Mouse (Mus musculus) hindbrain, embryonic 16.5 days (tissue): ENCODE measurements around the gene Med19. TPM values are rescaled to one million over a fixed set of nuclear protein-coding genes. Genes with fewer than 3 reads are reported as not detected.
"Not testable (repeated sequence)": the region's sequence is repeated elsewhere in the genome, so short reads cannot be mapped to it uniquely, and the experiment has no call there.

Experiments
- ATAC-seq: fragments of 200-750 bp; cut with Nextera tagmentation; 2 replicates; pipeline ENCODE4 v1.8.0; 2017; ENCODE audit warnings: moderate TSS enrichment, moderate library complexity
- H3K27ac ChIP-seq: fragments of 300-500 bp; sonication (generic); 2 replicates; pipeline ENCODE4 v1.5.1; 2014; ENCODE audit warnings: low read depth, mild to moderate bottlenecking, control low read depth, low read length, moderate library complexity
- H3K27me3 ChIP-seq: fragments of 300-500 bp; sonication (generic); replicated peaks from 2 replicates; pipeline ENCODE4 v1.6.1; 2014; ENCODE audit warnings: low read length; ENCODE audit not compliant: control insufficient read depth, insufficient read depth
- H3K36me3 ChIP-seq: fragments of 300-500 bp; sonication (generic); 2 replicates; pipeline ENCODE4 v1.6.1; 2014; ENCODE audit warnings: mild to moderate bottlenecking, low read length, moderate library complexity, mixed read lengths; ENCODE audit not compliant: control insufficient read depth, insufficient read depth
- H3K4me1 ChIP-seq: fragments of 300-500 bp; sonication (generic); 2 replicates; pipeline ENCODE4 v1.6.1; 2014; ENCODE audit warnings: low read depth, low read length; ENCODE audit not compliant: control insufficient read depth, insufficient read depth
- H3K4me2 ChIP-seq: fragments of 300-500 bp; sonication (generic); 2 replicates; pipeline ENCODE4 v1.6.1; 2014; ENCODE audit warnings: mild to moderate bottlenecking, low read length, control low read depth, moderate library complexity
- H3K4me3 ChIP-seq: fragments of 300-500 bp; sonication (generic); 2 replicates; pipeline ENCODE4 v1.5.1; 2014; ENCODE audit warnings: mild to moderate bottlenecking, low read length, control low read depth, moderate library complexity
- H3K9ac ChIP-seq: fragments of 300-500 bp; sonication (generic); 2 replicates; pipeline ENCODE4 v1.6.1; 2014; ENCODE audit warnings: low read depth, mild to moderate bottlenecking, control low read depth, low read length, moderate library complexity
- H3K9me3 ChIP-seq: fragments of 300-500 bp; sonication (generic); 2 replicates; pipeline ENCODE4 v1.6.1; 2014; ENCODE audit warnings: mild to moderate bottlenecking, low read length, moderate library complexity; ENCODE audit not compliant: control insufficient read depth
- WGBS: fragments of 180-500 bp; shearing (Covaris S2); extraction: QIAGEN DNeasy Blood & Tissue Kit; methylation state at CpG from one replicate; pipeline ENCODE4 v1.1.7; 2014; 5-methylcytosine and 5-hydroxymethylcytosine counted together
- polyA plus RNA-seq: library from polyadenylated mRNA; unstranded; fragments of >200 nt; fragmentation: Nextera tagmentation; extraction: Ambion mirVana; gene quantifications from 2 replicates; pipeline ENCODE4 v1.2.1, GENCODE M21; 2015

The Med19 gene
- polyA plus RNA-seq, 1 experiment from 2014 or later = 50.7 TPM

DNA sequence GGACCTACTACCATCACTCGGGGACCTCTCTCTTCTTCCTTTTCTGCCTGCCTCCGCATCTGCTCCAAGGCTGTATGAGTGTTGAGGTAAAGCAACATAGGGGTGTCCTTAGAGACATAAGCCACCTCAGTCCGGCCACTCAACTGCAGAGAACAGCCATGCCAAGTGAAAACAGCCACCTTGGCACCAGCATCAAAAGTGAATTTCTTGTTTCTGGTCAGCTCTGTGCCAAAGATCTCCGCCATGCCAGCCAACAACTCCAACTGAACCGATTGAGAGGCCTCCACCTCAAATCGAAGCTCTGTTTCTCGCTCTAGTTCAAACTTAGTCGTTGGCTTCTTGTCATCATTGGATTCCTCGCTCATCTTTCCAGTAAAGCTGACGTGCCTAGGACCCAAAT, 47.6 kb downstream of the Med19 start:
- no peaks in the 10 kb centered on the region for H3K27me3 ChIP-seq
- H3K4me3 ChIP-seq = no peak overlapping the region
- no peak overlapping the region for H3K27ac ChIP-seq
- no peak overlapping the region for H3K9ac ChIP-seq
- no peaks in the 10 kb centered on the region for H3K9me3 ChIP-seq
- H3K4me1 ChIP-seq = peaks cover 23% of the 10 kb centered on the region
- 95% methylated on average over 10 of the region's 10 CpGs for WGBS
- peaks cover 8% of the 10 kb centered on the region for H3K36me3 ChIP-seq
- ATAC-seq = no peak
- no peak overlapping the region; the same call in 1 of the 2 replicates for H3K4me2 ChIP-seq

DNA sequence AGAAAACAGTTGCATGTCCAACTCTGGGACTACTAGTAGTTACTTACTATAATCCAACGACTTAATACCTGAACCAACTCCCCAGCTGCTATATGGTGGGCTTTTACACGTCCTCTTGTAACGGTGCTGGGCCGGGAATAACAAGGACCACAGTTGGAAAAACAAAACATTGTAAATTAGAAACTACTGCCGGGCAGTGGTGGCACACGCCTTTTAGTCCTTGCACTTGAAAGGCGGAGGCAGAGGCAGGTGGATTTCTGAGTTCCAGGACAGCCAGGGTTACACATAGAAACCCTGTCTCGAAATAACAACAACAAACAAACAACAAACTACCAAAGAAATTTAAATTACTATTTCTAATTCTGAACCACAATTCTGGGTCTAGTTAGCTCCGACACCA, 48.5 kb downstream of the Med19 start:
- H3K27ac ChIP-seq = 0 out of 2 replicates have a peak overlapping the region, but pooled peaks have one; percentile 0
- H3K9me3 ChIP-seq = no peaks in the 10 kb centered on the region
- 3% methylated on average over 9 of the region's 9 CpGs for WGBS
- no peaks in the 10 kb centered on the region for H3K27me3 ChIP-seq
- H3K9ac ChIP-seq = peak overlapping the region; percentile 55
- peak overlapping the region; percentile 94 for H3K4me2 ChIP-seq
- peaks cover 23% of the 10 kb centered on the region for H3K4me1 ChIP-seq
- H3K36me3 ChIP-seq = peaks cover 8% of the 10 kb centered on the region
- ATAC-seq = peak; percentile 6
- H3K4me3 ChIP-seq = peak overlapping the region; percentile 51

DNA sequence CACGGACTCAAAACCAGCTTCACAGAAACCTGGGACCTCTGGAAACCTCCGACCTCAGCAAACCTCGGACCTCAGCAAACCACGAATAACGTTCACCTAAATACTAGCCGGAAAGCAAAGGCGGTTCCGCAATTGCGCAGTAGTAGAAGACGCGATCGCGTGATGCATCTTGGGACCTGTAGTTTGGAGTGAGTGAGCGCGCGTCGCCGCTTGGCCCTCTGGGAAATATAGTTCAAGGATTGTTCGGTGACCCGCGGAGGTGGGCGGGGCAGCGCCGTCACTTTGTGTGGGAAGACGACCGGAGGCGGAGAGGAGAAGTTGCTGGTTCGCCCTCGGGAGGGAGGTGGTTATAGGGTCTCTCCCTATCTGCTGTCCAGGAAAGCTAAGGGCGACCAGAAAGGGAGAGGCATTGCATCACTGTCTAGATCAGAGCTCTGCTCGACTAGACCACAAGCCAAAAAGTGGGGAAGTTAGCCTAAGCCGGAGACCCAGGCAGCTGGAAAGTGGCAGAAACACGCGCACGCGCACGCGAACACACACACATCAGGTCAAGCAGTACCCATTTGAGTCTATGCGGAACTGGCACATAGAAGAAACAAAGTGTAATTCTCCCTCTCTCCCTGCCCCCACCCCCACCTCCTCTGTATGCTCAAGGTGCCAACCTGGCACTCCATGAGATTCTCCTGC, 49.1 kb downstream of the Med19 start, which contains the start of gene Clp1:
TSS of gene Clp1 (minus strand) at position 179 of the 687 bp plus-strand sequence.
- WGBS = under 1% methylated on average over 39 of the region's 39 CpGs
- H3K27ac ChIP-seq = peak within 1 kb of the TSS; percentile 63
- H3K9ac ChIP-seq = peak within 1 kb of the TSS; percentile 55
- H3K4me1 ChIP-seq = peaks cover 23% of the 10 kb centered on the region
- peaks cover 8% of the 10 kb centered on the region for H3K36me3 ChIP-seq
- no peaks in the 10 kb centered on the region for H3K9me3 ChIP-seq
- no peaks in the 10 kb centered on the region for H3K27me3 ChIP-seq
- ATAC-seq = peak; percentile 97
- peak within 1 kb of the TSS; percentile 94 for H3K4me2 ChIP-seq
- H3K4me3 ChIP-seq = peak within 1 kb of the TSS; percentile 51

DNA sequence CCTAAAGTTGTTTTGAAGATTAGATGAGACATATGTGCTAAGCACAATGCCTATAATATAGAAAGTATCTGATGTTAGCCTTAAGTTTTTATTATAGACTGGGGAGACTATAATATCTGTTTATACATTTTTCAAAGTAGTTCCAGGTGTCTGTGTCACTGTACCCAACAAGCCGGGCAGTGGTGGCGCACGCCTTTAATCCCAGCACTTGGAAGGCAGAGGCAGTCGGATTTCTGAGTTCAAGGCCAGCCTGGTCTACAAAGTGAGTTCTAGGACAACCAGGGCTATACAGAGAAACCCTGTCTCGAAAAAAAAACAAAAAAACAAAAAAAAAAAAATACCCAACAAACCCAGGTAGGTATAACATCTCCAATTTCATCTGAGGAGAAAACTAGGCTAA, 50.0 kb downstream of the Med19 start:
- H3K9ac ChIP-seq, H3K36me3 ChIP-seq, H3K27ac ChIP-seq, H3K4me3 ChIP-seq, H3K27me3 ChIP-seq, H3K4me2 ChIP-seq, ATAC-seq, H3K9me3 ChIP-seq: not testable (repeated sequence)
- WGBS = 84% methylated on average over 5 of the region's 5 CpGs
- H3K4me1 ChIP-seq = peaks cover 24% of the 10 kb centered on the region

DNA sequence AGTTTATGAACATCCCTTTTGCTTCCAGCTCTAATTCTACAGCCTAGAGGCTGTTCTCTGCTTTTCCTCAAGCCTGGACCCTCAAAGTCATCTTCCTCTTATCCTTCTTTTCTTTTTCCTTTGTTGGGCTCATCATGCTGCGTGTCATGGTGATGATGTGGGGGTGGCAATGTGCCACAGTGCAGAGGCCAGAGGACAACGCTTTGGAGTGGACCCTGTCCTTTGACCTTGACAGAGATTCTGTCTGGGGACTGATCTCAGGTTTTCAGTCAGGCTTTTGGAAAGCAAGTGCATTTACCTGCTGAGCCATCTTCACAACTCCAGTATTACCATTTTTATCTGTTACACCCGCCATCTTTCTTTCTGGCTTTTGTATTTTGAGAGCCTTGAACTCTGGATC, 53.0 kb downstream of the Med19 start:
- no peaks in the 10 kb centered on the region for H3K36me3 ChIP-seq
- ATAC-seq = no peak
- H3K4me1 ChIP-seq = peaks cover 24% of the 10 kb centered on the region
- H3K27ac ChIP-seq = no peak overlapping the region
- no peaks in the 10 kb centered on the region for H3K27me3 ChIP-seq
- WGBS = 81% methylated on average over 3 of the region's 3 CpGs
- no peak overlapping the region for H3K4me3 ChIP-seq
- no peaks in the 10 kb centered on the region for H3K9me3 ChIP-seq
- H3K9ac ChIP-seq = no peak overlapping the region
- no peak overlapping the region for H3K4me2 ChIP-seq

DNA sequence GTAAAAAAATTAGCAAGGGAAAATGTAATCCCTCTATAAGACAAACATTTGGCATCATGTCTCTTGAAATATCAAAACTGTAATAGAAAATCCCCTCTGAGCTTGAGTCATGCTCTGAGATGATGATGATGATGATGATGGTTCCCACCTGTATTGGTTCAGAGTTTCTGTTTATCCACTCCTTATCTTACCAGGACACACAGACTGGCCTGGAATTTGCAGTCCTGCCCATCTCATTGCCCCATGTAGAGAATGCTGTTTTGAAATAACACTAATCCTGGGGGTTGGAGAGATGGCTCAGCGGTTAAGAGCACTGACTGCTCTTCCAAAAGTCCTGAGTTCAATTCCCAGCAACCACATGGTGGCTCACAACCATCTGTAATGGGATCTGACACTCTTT, 54.2 kb downstream of the Med19 start:
- H3K36me3 ChIP-seq = no peaks in the 10 kb centered on the region
- WGBS = 92% methylated on average over 1 of the region's 1 CpGs
- no peak overlapping the region for H3K9ac ChIP-seq
- no peak overlapping the region for H3K27ac ChIP-seq
- no peaks in the 10 kb centered on the region for H3K27me3 ChIP-seq
- no peak overlapping the region for H3K4me2 ChIP-seq
- ATAC-seq = no peak
- H3K9me3 ChIP-seq = no peaks in the 10 kb centered on the region
- no peak overlapping the region for H3K4me3 ChIP-seq
- peaks cover 31% of the 10 kb centered on the region for H3K4me1 ChIP-seq

DNA sequence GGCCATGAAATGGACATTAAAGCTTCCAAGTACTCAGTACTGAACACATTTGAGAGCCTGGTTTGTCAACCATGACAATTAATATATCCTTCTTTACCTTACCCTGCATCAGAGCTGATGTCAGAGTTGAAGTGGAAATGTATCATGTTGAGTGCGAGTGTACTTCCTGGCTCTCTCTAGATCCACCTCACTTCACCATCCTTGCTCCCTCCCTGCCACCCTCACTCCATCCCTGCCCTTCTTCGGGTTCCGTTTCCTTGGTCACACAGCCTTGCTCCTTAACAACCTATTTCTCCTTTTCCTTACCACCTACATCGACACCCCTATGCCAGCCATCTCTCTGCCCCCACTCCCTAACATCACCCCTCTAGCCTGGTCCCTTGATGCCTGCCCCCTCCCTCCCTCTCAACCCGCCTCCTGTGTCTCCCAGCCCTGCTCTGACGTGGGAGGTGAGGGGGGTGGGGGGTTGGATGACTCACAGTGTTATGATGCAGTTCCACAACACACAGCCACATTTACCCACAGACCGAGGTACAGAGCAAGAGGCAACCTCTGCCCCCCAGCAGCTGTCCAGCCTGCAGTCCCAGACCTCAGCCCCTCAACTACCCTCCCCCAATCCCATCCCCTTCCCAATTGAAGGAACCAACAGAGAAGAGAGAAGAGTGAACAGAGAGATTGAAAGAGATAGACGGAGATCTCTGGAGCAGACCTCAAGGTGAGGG, 55.5 kb downstream of the Med19 start, which contains the start of gene Ypel4:
TSS of gene Ypel4 (plus strand) at position 480 of the 722 bp plus-strand sequence.
- Histone ChIP-seq H3K4me2 (peak within 1 kb of the TSS; percentile 87), H3K27me3 (no peaks in the 10 kb centered on the region), H3K4me3 (peak within 1 kb of the TSS; percentile 50), H3K9ac (peak within 1 kb of the TSS; percentile 66), H3K9me3 (no peaks in the 10 kb centered on the region), H3K36me3 (no peaks in the 10 kb centered on the region), H3K27ac (peak within 1 kb of the TSS; percentile 80), H3K4me1 (peaks cover 43% of the 10 kb centered on the region)
- ATAC-seq = peak; percentile 77
- WGBS = 3% methylated on average over 8 of the region's 8 CpGs

DNA sequence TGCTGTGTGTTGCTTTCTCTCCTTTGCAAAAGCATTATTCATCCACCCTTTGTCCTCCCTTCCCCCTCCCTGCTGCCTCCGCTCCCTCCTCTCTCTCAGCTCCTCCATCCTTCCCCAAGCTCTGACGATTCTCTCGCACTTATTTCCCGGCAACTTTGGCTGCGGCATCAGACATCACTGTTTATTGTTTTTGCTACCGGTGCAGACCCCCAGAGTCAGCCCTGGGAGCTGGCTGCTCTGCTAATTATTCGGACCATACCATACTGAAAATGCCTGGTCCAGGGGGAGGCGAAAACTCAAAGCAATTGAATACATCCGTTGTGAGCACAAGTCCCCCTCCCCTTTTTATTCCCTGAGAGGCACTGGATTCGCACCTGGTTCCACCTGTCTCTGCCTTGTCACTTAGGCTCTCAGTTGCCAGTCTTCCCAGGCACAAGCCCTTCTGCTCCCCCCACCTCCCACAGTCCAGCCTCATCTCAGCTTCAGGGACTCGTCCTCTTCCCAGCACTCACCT, 56.2 kb downstream of the Med19 start:
- H3K4me1 ChIP-seq = peaks cover 48% of the 10 kb centered on the region
- peak overlapping the region; percentile 87 for H3K4me2 ChIP-seq
- no peaks in the 10 kb centered on the region for H3K36me3 ChIP-seq
- H3K9me3 ChIP-seq = no peaks in the 10 kb centered on the region
- peak overlapping the region; percentile 50 for H3K4me3 ChIP-seq
- H3K27me3 ChIP-seq = no peaks in the 10 kb centered on the region
- H3K27ac ChIP-seq = peak overlapping the region; percentile 80
- peak; percentile 64 for ATAC-seq
- 2% methylated on average over 11 of the region's 11 CpGs for WGBS
- H3K9ac ChIP-seq = peak overlapping the region; percentile 66

DNA sequence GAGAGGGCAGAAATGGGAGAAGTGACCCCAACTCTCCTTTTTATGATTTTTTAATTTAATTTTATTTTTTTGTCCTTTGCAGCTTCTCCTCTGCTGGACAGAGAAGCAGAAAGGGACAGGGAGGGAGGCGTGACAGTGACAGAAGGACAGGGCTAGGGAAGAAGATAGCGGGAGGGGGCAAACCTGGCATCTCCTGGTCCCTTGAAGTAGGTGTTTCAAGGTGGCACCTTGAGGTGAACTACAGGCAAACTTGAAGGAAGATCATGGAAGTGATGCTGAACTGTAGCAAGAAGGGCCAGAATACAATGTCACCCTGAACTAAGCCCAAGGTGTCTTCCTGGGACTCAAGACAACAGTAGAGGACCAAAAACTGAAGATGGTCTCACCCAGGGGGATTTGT, 56.7 kb downstream of the Med19 start:
- peak overlapping the region; percentile 50 for H3K4me3 ChIP-seq
- 0% methylated on average over 2 of the region's 2 CpGs for WGBS
- peaks cover 48% of the 10 kb centered on the region for H3K4me1 ChIP-seq
- H3K27ac ChIP-seq = peak overlapping the region; percentile 80
- ATAC-seq = no peak
- H3K9me3 ChIP-seq = no peaks in the 10 kb centered on the region
- H3K4me2 ChIP-seq = peak overlapping the region; percentile 87
- H3K36me3 ChIP-seq = no peaks in the 10 kb centered on the region
- peak overlapping the region; percentile 66 for H3K9ac ChIP-seq
- H3K27me3 ChIP-seq = no peaks in the 10 kb centered on the region
